Comparison of ENCODE assay signal across 7 mouse cellular contexts in the genomic region with DNA sequence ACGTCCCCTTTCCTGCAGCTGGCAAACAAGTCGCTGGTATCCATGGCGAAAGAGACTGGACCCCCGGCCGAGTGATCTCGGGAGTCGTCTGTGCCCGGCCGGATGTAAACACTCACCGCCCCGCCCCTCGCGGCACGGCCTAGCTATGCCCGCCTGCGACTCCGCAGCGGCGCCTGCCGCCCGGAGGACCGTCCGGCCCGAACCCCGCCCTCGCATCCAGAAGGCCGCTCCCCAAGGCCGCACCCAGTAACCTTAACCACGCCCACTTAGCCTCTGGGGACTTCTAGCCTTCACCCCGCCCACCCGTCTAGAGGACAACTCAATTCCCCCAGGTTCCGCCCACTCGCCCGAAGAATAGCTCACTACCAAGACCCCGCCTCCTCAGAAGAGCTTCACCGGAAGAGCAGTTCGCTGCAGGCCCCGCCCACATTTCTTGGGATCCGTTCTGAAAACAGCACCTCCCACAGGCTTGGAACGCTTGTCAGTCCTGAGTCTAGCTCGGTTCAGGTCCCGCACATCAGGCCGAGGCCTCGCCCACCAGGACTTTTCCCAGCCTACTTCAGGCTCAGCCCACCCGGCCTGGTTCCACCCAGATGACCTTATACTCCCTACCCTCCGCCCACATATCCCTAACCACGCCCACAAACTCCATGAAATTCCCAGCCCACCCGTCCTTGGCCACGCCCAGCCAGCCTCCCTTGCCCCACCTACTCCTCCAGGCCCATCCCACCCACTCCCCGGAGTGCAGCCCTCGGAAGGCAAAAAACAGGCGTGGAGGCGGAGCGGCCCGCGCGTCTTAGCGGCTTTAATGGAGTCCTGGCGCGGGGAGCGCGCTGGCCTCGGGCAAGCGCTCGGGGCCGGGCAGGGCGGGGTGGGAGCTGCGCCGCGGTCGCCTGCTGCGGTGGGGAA. TPM values are rescaled to one million over a fixed set of nuclear protein-coding genes. Genes with fewer than 3 reads are reported as not detected.
DNase-seq lines count a peak whose midpoint lies in the region; ATAC-seq lines count a peak whose summit lies in the region.

Gene Abtb1, minus strand, starts transcription at position 204 of the 909 bp plus-strand sequence.

- intact Hi-C loops in left cerebral cortex, postnatal 36 days (cut with DNase I), result no loop called here

- H3K27ac ChIP-seq in intestine, embryonic 16.5 days (ENCODE audit: low read length), result peak within 1 kb of the TSS; percentile 80
- H3K27ac ChIP-seq in midbrain, embryonic 11.5 days (ENCODE audit: low read depth, low read length), result peak within 1 kb of the TSS; percentile 64

- H3K9ac ChIP-seq in intestine, embryonic 16.5 days (ENCODE audit: low read depth, low read length), result peak within 1 kb of the TSS; percentile 91
- H3K9ac ChIP-seq in midbrain, embryonic 11.5 days (ENCODE audit: low read length), result peak within 1 kb of the TSS; percentile 79

- peaks cover 5% of the 10 kb centered on the region; the same call in 1 of the 2 replicates for H3K36me3 ChIP-seq in intestine, embryonic 16.5 days (ENCODE audit: control insufficient read depth, insufficient read depth, low read length)
- H3K36me3 ChIP-seq in midbrain, embryonic 11.5 days (ENCODE audit: control insufficient read depth, insufficient read depth, low read length), result no peaks in the 10 kb centered on the region

- peak within 1 kb of the TSS; percentile 86 for H3K4me2 ChIP-seq in intestine, embryonic 16.5 days (ENCODE audit: low read depth, low read length)
- peak within 1 kb of the TSS; percentile 86 for H3K4me2 ChIP-seq in midbrain, embryonic 11.5 days

- H3K4me1 ChIP-seq in intestine, embryonic 16.5 days (ENCODE audit: control insufficient read depth, insufficient read depth, low read length), result peaks cover 15% of the 10 kb centered on the region
- H3K4me1 ChIP-seq in midbrain, embryonic 11.5 days (ENCODE audit: control insufficient read depth, insufficient read depth, low read length), result peaks cover 13% of the 10 kb centered on the region

- DNase-seq in adrenal gland, adult 8-10 months, result peak; percentile 100
- DNase-seq in embryo, embryonic 9.5 days (ENCODE audit: extremely low spot score), result peak; percentile 100
- peak; percentile 98 to 99 for DNase-seq in gastrocnemius, postnatal 4 days (ENCODE audit: low spot score in 2 of 2)
- DNase-seq in left cerebral cortex, postnatal 36 days (ENCODE audit: low spot score in 2 of 2), result peak; percentile 96 to 98
- peak; percentile 100 for DNase-seq in midbrain, embryonic 11.5 days (ENCODE audit: low spot score, missing footprints)
- peak; percentile 100 for DNase-seq in skeletal muscle tissue, adult 2 months (ENCODE audit: low read depth, low spot score)

- WGBS in intestine, embryonic 16.5 days, result under 1% methylated on average over 72 of the region's 72 CpGs
- under 1% methylated on average over 72 of the region's 72 CpGs for WGBS in midbrain, embryonic 11.5 days

- H3K9me3 ChIP-seq in intestine, embryonic 16.5 days (ENCODE audit: control insufficient read depth, low read length), result no peaks in the 10 kb centered on the region
- H3K9me3 ChIP-seq in midbrain, embryonic 11.5 days (ENCODE audit: control insufficient read depth, low read length), result no peaks in the 10 kb centered on the region

- no peaks in the 10 kb centered on the region for H3K27me3 ChIP-seq in intestine, embryonic 16.5 days (replicated peaks; ENCODE audit: control insufficient read depth, insufficient read depth, low read length)
- H3K27me3 ChIP-seq in midbrain, embryonic 11.5 days (ENCODE audit: control insufficient read depth, insufficient read depth, low read length), result no peaks in the 10 kb centered on the region

- peak; percentile 97 for ATAC-seq in intestine, embryonic 16.5 days
- peak; percentile 96 for ATAC-seq in midbrain, embryonic 11.5 days (ENCODE audit: low FRiP score)

- peak within 1 kb of the TSS; percentile 79 for H3K4me3 ChIP-seq in intestine, embryonic 16.5 days (ENCODE audit: low read length)
- H3K4me3 ChIP-seq in midbrain, embryonic 11.5 days (ENCODE audit: low read depth, low read length), result peak within 1 kb of the TSS; percentile 85

RNA-seq across cellular contexts. Expression of gene Abtb1, which starts in this region (rescaled TPM):
- 10 to 100 TPM; 32.5 to 43.7 (median 39.8) TPM for total RNA-seq in adrenal gland, adult 8-10 months (2022)
- total RNA-seq in gastrocnemius, postnatal 4 days (2021), result 10 to 100 TPM; 18.8 to 20.1 TPM
- 26.6 and 29.2 TPM in 2 replicates for polyA plus RNA-seq in intestine, embryonic 16.5 days (2015; fragmentation: Nextera tagmentation; extraction: Ambion mirVana)
- total RNA-seq in left cerebral cortex, postnatal 36 days (2021), result 10 to 100 TPM; 43.4 to 45.9 TPM
- polyA plus RNA-seq in midbrain, embryonic 11.5 days (2014; fragmentation: Nextera tagmentation; extraction: Ambion mirVana), result 15.4 and 17.4 TPM in 2 replicates

Comparison
In these comparisons a context has a peak if more than half of its experiments do, and no peak if none do; other contexts are left out.
1. Peak in every context shown above with its lines: DNase-seq, ATAC-seq, H3K4me3 ChIP-seq and H3K27ac ChIP-seq.